Mouse (Mus musculus): ENCODE measurements at regions not wholly inside any gene's neighbourhood (a gene's known extent, or its start where the extent isn't known, plus 50 kb on each side); places are given as distances from the start of the nearest gene placed in this dataset. TPM values are rescaled to one million over a fixed set of nuclear protein-coding genes. Genes with fewer than 3 reads are reported as not detected.
A peak's percentile ranks its signal among the peaks of the same experiment; 100 is the strongest.

DNA sequence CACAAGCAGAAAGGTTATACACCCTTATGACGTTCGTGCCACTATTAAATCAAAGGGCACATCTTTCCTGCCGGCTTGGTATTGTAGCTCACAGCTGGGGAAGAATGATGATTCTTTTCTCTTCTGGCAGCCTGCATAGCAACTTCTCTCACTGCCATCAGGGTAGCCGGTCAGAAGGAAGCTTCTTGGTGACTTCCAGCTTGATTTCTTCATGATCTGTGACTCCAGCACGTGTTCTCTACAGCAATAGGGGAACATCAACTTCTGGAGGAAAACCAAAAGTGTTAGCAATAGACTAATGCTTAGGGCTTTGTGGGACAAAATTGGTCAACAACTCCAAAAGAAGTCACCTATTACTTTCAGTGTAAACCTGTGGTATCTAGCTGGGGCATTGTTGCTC, 202.9 kb upstream of the Rgs18 start:
- H3K4me2 ChIP-seq (ENCODE audit: low read depth, low read length): no peak overlapping the region
- H3K4me3 ChIP-seq (ENCODE audit: low read length): no peak overlapping the region
- H3K9ac ChIP-seq (ENCODE audit: low read length): no peak overlapping the region
- no peak for ATAC-seq (ENCODE audit: low read depth)
- no peaks in the 10 kb centered on the region for H3K9me3 ChIP-seq (ENCODE audit: control insufficient read depth, low read length)
- H3K4me1 ChIP-seq (replicated peaks; ENCODE audit: control insufficient read depth, insufficient read depth, low read length): no peaks in the 10 kb centered on the region
- H3K27ac ChIP-seq (ENCODE audit: low read length): no peak overlapping the region
- H3K36me3 ChIP-seq (ENCODE audit: control insufficient read depth, insufficient read depth, low read length): no peaks in the 10 kb centered on the region
- WGBS: 61% methylated on average over 5 of the region's 5 CpGs
- no peaks in the 10 kb centered on the region for H3K27me3 ChIP-seq (ENCODE audit: control insufficient read depth, insufficient read depth, low read depth, low read length)

DNA sequence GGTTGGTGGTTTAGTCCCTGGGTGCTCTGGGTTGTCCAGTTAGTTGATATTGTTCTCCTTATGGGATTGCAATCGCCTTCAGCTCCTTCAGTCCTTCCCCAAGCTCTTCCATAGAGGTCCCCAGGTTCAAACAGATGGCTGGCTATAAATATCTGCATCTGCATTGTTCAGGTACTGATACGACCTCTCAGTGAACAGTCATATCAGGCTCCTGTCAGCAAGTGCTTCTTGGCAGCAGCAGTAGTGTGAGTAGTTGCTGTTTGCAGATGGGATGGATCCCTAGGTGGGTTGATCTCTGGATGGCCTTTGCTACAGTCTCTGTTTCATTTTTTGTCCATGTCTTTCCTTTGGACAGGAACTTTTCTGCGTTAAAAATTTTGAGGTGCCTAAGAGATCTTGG, 190.5 kb upstream of the Rgs18 start:
- H3K27ac ChIP-seq (ENCODE audit: low read length): no peak overlapping the region
- no peak overlapping the region for H3K4me3 ChIP-seq (ENCODE audit: low read length)
- H3K36me3 ChIP-seq (ENCODE audit: control insufficient read depth, insufficient read depth, low read length): no peaks in the 10 kb centered on the region
- H3K4me1 ChIP-seq (replicated peaks; ENCODE audit: control insufficient read depth, insufficient read depth, low read length): no peaks in the 10 kb centered on the region
- no peaks in the 10 kb centered on the region for H3K9me3 ChIP-seq (ENCODE audit: control insufficient read depth, low read length)
- 54% methylated on average over 3 of the region's 3 CpGs for WGBS
- H3K4me2 ChIP-seq (ENCODE audit: low read depth, low read length): no peak overlapping the region
- no peaks in the 10 kb centered on the region for H3K27me3 ChIP-seq (ENCODE audit: control insufficient read depth, insufficient read depth, low read depth, low read length)
- no peak for ATAC-seq (ENCODE audit: low read depth)
- H3K9ac ChIP-seq (ENCODE audit: low read length): no peak overlapping the region

DNA sequence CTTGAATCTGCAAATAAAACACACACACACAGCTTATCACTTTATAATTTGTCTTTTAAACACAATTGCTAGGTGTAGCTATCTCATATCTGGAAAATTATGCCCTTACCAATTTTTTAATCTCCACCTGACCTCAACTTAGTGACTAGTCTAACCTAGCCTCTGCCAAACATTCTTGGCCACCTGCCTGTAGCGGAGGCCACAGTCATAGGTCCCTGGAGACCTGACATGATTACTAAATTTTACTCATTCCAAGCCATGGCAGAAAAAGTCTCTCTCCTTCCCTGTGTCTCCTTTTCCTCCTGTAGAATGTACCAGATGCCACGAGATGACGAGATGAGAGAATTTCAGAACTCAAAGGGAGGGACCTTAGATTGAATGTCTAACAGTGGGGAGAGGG, 163.8 kb upstream of the Rgs18 start:
- Histone ChIP-seq H3K4me3 (ENCODE audit: low read length) (no peak overlapping the region), H3K9me3 (ENCODE audit: control insufficient read depth, low read length) (no peaks in the 10 kb centered on the region), H3K9ac (ENCODE audit: low read length) (no peak overlapping the region), H3K36me3 (ENCODE audit: control insufficient read depth, insufficient read depth, low read length) (no peaks in the 10 kb centered on the region), H3K4me1 (replicated peaks; ENCODE audit: control insufficient read depth, insufficient read depth, low read length) (no peaks in the 10 kb centered on the region), H3K4me2 (ENCODE audit: low read depth, low read length) (no peak overlapping the region), H3K27me3 (ENCODE audit: control insufficient read depth, insufficient read depth, low read depth, low read length) (no peaks in the 10 kb centered on the region), H3K27ac (ENCODE audit: low read length) (no peak overlapping the region)
- 92% methylated on average over 3 of the region's 3 CpGs for WGBS
- no peak for ATAC-seq (ENCODE audit: low read depth)

DNA sequence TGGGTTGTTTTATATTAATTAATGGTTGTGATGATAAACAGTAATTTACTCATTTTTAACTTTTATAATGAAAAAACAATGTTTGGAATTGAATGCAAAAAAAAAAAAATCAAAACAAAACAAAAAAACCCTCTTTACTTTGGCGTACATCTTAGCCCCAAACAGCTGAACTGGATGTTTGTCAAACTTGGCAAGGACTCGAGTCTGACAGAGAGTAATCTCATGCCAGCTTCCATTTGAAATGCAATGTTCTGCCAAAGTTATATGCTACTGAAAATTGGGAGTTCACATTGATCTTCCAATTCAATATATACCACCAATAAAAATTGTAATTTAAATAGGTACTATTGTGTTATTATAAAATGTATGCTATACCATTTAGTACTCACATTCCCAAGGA, 150.9 kb upstream of the Rgs18 start:
- H3K27ac ChIP-seq (ENCODE audit: low read length): no peak overlapping the region
- no peaks in the 10 kb centered on the region for H3K9me3 ChIP-seq (ENCODE audit: control insufficient read depth, low read length)
- 72% methylated on average over 2 of the region's 2 CpGs for WGBS
- H3K4me2 ChIP-seq (ENCODE audit: low read depth, low read length): no peak overlapping the region
- no peak for ATAC-seq (ENCODE audit: low read depth)
- no peak overlapping the region for H3K4me3 ChIP-seq (ENCODE audit: low read length)
- H3K9ac ChIP-seq (ENCODE audit: low read length): no peak overlapping the region
- no peaks in the 10 kb centered on the region for H3K27me3 ChIP-seq (ENCODE audit: control insufficient read depth, insufficient read depth, low read depth, low read length)
- H3K4me1 ChIP-seq (replicated peaks; ENCODE audit: control insufficient read depth, insufficient read depth, low read length): no peaks in the 10 kb centered on the region
- no peaks in the 10 kb centered on the region for H3K36me3 ChIP-seq (ENCODE audit: control insufficient read depth, insufficient read depth, low read length)

DNA sequence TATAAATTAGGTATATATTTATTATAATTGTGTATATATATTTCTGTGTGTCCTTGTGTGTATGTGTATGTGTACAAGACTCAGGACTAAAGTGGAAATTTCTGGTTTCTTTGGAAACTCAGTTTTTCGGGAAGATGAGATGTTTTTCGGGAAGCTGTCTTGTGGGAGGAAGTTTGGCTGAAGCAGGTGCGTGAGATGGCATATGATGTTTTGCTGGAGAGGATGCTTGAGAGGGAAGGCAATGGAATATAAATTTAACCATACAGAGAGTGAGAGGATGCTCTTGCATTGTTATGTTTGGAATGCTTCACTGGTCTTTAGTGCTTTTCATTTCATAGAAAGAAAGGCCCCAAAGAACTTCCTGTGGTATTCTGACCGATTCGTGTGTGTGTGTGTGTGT, 141.3 kb upstream of the Rgs18 start:
- Histone ChIP-seq H3K4me2 (ENCODE audit: low read depth, low read length) (no peak overlapping the region), H3K9me3 (ENCODE audit: control insufficient read depth, low read length) (no peaks in the 10 kb centered on the region), H3K9ac (ENCODE audit: low read length) (no peak overlapping the region), H3K4me1 (replicated peaks; ENCODE audit: control insufficient read depth, insufficient read depth, low read length) (no peaks in the 10 kb centered on the region), H3K27ac (ENCODE audit: low read length) (no peak overlapping the region), H3K36me3 (ENCODE audit: control insufficient read depth, insufficient read depth, low read length) (no peaks in the 10 kb centered on the region), H3K27me3 (ENCODE audit: control insufficient read depth, insufficient read depth, low read depth, low read length) (no peaks in the 10 kb centered on the region), H3K4me3 (ENCODE audit: low read length) (no peak overlapping the region)
- ATAC-seq (ENCODE audit: low read depth): no peak
- 91% methylated on average over 5 of the region's 5 CpGs for WGBS

DNA sequence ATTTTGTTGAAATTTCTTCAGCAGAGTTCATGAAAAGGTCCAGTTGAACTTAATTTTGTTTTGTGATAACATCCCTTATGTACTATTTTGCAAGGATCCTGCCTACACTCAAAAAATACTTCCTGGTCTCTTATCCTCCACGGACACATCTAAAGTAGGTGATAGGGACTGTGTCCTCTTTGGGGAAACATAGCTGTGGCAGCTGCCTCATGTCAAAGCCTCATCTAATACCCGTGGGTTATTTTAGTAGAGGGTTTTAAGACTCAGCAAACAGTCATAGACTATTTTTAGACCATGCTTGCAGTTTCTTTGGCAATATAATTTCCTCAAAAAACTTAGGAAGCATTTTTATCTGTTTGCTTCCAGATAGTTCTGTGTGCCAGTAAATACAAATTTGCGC, 127.8 kb upstream of the Rgs18 start:
- WGBS: 40% methylated on average over 3 of the region's 3 CpGs
- Histone ChIP-seq H3K27ac (ENCODE audit: low read length) (no peak overlapping the region), H3K4me1 (replicated peaks; ENCODE audit: control insufficient read depth, insufficient read depth, low read length) (no peaks in the 10 kb centered on the region), H3K36me3 (ENCODE audit: control insufficient read depth, insufficient read depth, low read length) (no peaks in the 10 kb centered on the region), H3K4me3 (ENCODE audit: low read length) (no peak overlapping the region), H3K4me2 (ENCODE audit: low read depth, low read length) (no peak overlapping the region), H3K27me3 (ENCODE audit: control insufficient read depth, insufficient read depth, low read depth, low read length) (no peaks in the 10 kb centered on the region), H3K9me3 (ENCODE audit: control insufficient read depth, low read length) (no peaks in the 10 kb centered on the region), H3K9ac (ENCODE audit: low read length) (no peak overlapping the region)
- ATAC-seq (ENCODE audit: low read depth): peak; percentile 85

DNA sequence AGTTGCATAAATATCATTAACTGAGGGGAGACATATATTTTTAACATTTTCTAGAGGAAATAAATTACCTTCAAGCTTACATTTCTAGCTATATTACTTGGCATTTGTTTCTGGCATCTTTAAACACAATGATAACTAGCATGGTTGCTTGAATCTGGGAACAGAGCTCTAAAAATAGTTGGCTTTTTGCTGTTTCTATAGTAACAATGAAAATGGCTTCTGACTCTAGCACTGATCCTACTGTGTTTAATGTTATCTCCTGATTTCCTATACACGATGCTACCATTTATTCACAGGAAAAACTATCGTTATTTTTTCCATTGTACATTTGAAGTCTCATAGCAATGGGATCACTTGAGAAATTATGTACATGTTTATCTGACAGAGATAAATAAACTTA, 108.4 kb upstream of the Rgs18 start:
- Histone ChIP-seq H3K4me1 (replicated peaks; ENCODE audit: control insufficient read depth, insufficient read depth, low read length) (no peaks in the 10 kb centered on the region), H3K27me3 (ENCODE audit: control insufficient read depth, insufficient read depth, low read depth, low read length) (no peaks in the 10 kb centered on the region), H3K9me3 (ENCODE audit: control insufficient read depth, low read length) (no peaks in the 10 kb centered on the region), H3K4me2 (ENCODE audit: low read depth, low read length) (no peak overlapping the region), H3K36me3 (ENCODE audit: control insufficient read depth, insufficient read depth, low read length) (no peaks in the 10 kb centered on the region), H3K27ac (ENCODE audit: low read length) (no peak overlapping the region), H3K4me3 (ENCODE audit: low read length) (no peak overlapping the region), H3K9ac (ENCODE audit: low read length) (no peak overlapping the region)
- ATAC-seq (ENCODE audit: low read depth): no peak
- WGBS: 67% methylated on average over 2 of the region's 2 CpGs

DNA sequence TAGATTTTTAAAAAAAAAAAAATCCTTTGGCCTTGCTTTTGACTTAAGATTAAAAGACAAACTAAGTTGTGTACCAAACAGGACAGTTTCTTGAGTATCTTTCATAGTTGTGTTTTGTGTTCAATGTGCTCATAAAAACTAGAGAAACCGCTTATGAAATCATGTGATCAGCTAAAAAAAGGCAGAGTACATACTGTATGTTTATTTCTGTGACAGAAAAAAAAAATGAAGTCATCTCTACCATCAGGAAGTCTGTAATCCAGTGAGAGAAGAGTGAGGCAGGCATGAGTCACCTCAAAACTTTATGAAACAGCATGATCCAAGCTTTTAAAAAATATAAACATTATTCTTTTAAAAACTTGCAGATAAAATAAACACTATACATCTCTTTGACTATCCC, 86.9 kb upstream of the Rgs18 start:
- Histone ChIP-seq H3K4me1 (replicated peaks; ENCODE audit: control insufficient read depth, insufficient read depth, low read length) (no peaks in the 10 kb centered on the region), H3K4me2 (ENCODE audit: low read depth, low read length) (no peak overlapping the region), H3K27me3 (ENCODE audit: control insufficient read depth, insufficient read depth, low read depth, low read length) (no peaks in the 10 kb centered on the region), H3K9me3 (ENCODE audit: control insufficient read depth, low read length) (no peaks in the 10 kb centered on the region), H3K36me3 (ENCODE audit: control insufficient read depth, insufficient read depth, low read length) (no peaks in the 10 kb centered on the region), H3K9ac (ENCODE audit: low read length) (no peak overlapping the region), H3K4me3 (ENCODE audit: low read length) (no peak overlapping the region), H3K27ac (ENCODE audit: low read length) (no peak overlapping the region)
- ATAC-seq (ENCODE audit: low read depth): no peak
- 49% methylated on average over 1 of the region's 1 CpGs for WGBS

Small RNA genes lying in the stretch of these regions (microRNA-seq; reads per million reads assigned to microRNA genes)
- gene Gm25708: not detected
